Mouse (Mus musculus): ENCODE data around the gene Clec2e.

Gene Clec2e

GRCm38 (mm10) chr6:129056237-129056636, 44.5 kb downstream of the Clec2e start:
- DNase-seq = no peak

GRCm38 (mm10) chr6:129051731-129052130, 49.0 kb downstream of the Clec2e start:
- DNase-seq = no peak

GRCm38 (mm10) chr6:129051086-129051485, 49.6 kb downstream of the Clec2e start:
- DNase-seq = no peak

GRCm38 (mm10) chr6:129049596-129050251, 51.0 kb downstream of the Clec2e start:
- no peak for DNase-seq

GRCm38 (mm10) chr6:129048857-129049473, 51.7 kb downstream of the Clec2e start:
- DNase-seq = peak; percentile 74

- no peak for DNase-seq
These were observed 52.3 kb downstream of the Clec2e start for GRCm38 (mm10) chr6:129048381-129048780.

- DNase-seq = no peak
These were observed 55.1 kb downstream of the Clec2e start, which contains the start of gene Klrb1f for GRCm38 (mm10) chr6:129045601-129046000. Gene Klrb1f, plus strand, starts transcription at chr6:129045901.

- DNase-seq = no peak
These were observed 58.2 kb downstream of the Clec2e start for GRCm38 (mm10) chr6:129042470-129042869.

Data from lung, postnatal 36 days (tissue).